18 mouse cellular contexts compared by ENCODE assay signal in the genomic region with DNA sequence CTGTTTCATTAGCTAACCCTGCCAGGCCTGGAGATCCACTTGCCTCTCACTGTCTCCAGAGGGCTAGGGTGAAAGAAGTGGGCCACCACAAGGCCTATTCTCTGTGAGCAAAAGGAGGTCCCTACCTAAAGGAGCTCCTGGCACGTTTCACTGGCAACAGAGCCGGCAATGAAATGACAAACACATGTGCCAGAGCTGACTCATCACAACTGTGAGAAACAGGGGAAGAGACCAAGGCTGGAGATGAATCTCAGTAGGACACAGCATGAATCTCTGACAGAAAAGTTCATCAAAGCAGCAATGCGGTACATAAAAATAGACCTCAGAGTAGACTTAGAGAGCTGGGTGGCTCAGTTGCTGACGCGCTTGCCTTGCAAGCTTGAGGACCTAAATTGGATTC. TPM values are rescaled to one million over a fixed set of nuclear protein-coding genes. Genes with fewer than 3 reads are reported as not detected.
A peak's percentile ranks its signal among the peaks of the same experiment; 100 is the strongest.
DNase-seq lines count a peak whose midpoint lies in the region; ATAC-seq lines count a peak whose summit lies in the region.
"Had no signal": no experiment of that assay in that cellular context is flagged by ENCODE, and none has a peak within 500 bp of the region (broad histone marks: within the 10 kb centered on the region; RNA-seq: fewer than 3 reads in every experiment).

No protein-coding gene starts in this region.

- WGBS in embryonic facial prominence, embryonic 14.5 days = 45% methylated on average over 5 of the region's 5 CpGs
- WGBS in midbrain, embryonic 11.5 days = 55% methylated on average over 5 of the region's 5 CpGs

- H3K9me3 ChIP-seq in embryonic facial prominence, embryonic 14.5 days (ENCODE audit: control insufficient read depth, low read length) = no peaks in the 10 kb centered on the region
- no peaks in the 10 kb centered on the region for H3K9me3 ChIP-seq in midbrain, embryonic 11.5 days (ENCODE audit: control insufficient read depth, low read length)
- H3K9me3 ChIP-seq: forebrain, embryonic 13.5 days had no signal

- peak; percentile 47 to 51 for DNase-seq in frontal cortex, postnatal 36 days (ENCODE audit: low spot score in 2 of 2)
- no peak for DNase-seq in frontal cortex, postnatal 14 days (ENCODE audit: low spot score in 2 of 2)
- peak; percentile 19 for DNase-seq in 416B (ENCODE audit: low read depth)
- DNase-seq in adipocyte (ENCODE audit: low spot score) = peak; percentile 49
- peak; percentile 26 for DNase-seq in embryonic facial prominence, embryonic 14.5 days (ENCODE audit: low spot score)
- no peak for DNase-seq in midbrain, embryonic 11.5 days (ENCODE audit: low spot score, missing footprints)
- no peak for DNase-seq in cerebellum, adult 18-20 months
- DNase-seq: heart, adult 18-20 months; heart, postnatal 4 days; kidney, adult 18-20 months; kidney, postnatal 14 days; liver; liver, postnatal 0 days; lung, postnatal 14 days; thymus, postnatal 25 days had no signal

- no peak overlapping the region for H3K4me3 ChIP-seq in embryonic facial prominence, embryonic 14.5 days (ENCODE audit: low read depth, low read length)
- no peak overlapping the region for H3K4me3 ChIP-seq in midbrain, embryonic 11.5 days (ENCODE audit: low read depth, low read length)
- H3K4me3 ChIP-seq: forebrain, embryonic 13.5 days had no signal

- H3K9ac ChIP-seq in embryonic facial prominence, embryonic 14.5 days (ENCODE audit: low read depth, low read length) = no peak overlapping the region
- no peak overlapping the region for H3K9ac ChIP-seq in midbrain, embryonic 11.5 days (ENCODE audit: low read length)
- H3K9ac ChIP-seq: forebrain, embryonic 13.5 days; liver, postnatal 0 days had no signal

- no peaks in the 10 kb centered on the region for H3K36me3 ChIP-seq in embryonic facial prominence, embryonic 14.5 days (ENCODE audit: control insufficient read depth, insufficient read depth, low read length)
- no peaks in the 10 kb centered on the region for H3K36me3 ChIP-seq in midbrain, embryonic 11.5 days (ENCODE audit: control insufficient read depth, insufficient read depth, low read length)

- H3K27ac ChIP-seq in embryonic facial prominence, embryonic 14.5 days (replicated peaks; ENCODE audit: low read depth, low read length) = no peak overlapping the region
- H3K27ac ChIP-seq in midbrain, embryonic 11.5 days (ENCODE audit: low read depth, low read length) = no peak overlapping the region
- H3K27ac ChIP-seq: forebrain, embryonic 13.5 days; stomach, postnatal 0 days had no signal

- no peak overlapping the region for H3K4me2 ChIP-seq in embryonic facial prominence, embryonic 14.5 days (ENCODE audit: low read depth, low read length)
- H3K4me2 ChIP-seq in midbrain, embryonic 11.5 days = no peak overlapping the region
- H3K4me2 ChIP-seq: forebrain, embryonic 13.5 days had no signal

- ATAC-seq in embryonic facial prominence, embryonic 14.5 days (ENCODE audit: low read depth) = no peak
- ATAC-seq in midbrain, embryonic 11.5 days (ENCODE audit: low FRiP score) = no peak
- ATAC-seq: forebrain, embryonic 13.5 days; hindbrain, embryonic 16.5 days; liver, postnatal 0 days had no signal

- no peaks in the 10 kb centered on the region for H3K27me3 ChIP-seq in embryonic facial prominence, embryonic 14.5 days (replicated peaks; ENCODE audit: control insufficient read depth, insufficient read depth, low read length)
- no peaks in the 10 kb centered on the region for H3K27me3 ChIP-seq in midbrain, embryonic 11.5 days (ENCODE audit: control insufficient read depth, insufficient read depth, low read length)
- H3K27me3 ChIP-seq: forebrain, embryonic 13.5 days had no signal

- no peaks in the 10 kb centered on the region; the same call in 1 of the 2 replicates for H3K4me1 ChIP-seq in embryonic facial prominence, embryonic 14.5 days (ENCODE audit: control insufficient read depth, insufficient read depth, low read length)
- no peaks in the 10 kb centered on the region for H3K4me1 ChIP-seq in midbrain, embryonic 11.5 days (ENCODE audit: control insufficient read depth, insufficient read depth, low read length)

RNA-seq across cellular contexts. Expression of gene Rrp1, which starts 5.0 kb away (rescaled TPM):
- 204 and 237 TPM in 2 replicates for polyA plus RNA-seq in embryonic facial prominence, embryonic 14.5 days (2014; fragmentation: Nextera tagmentation; extraction: Ambion mirVana)
- polyA plus RNA-seq in midbrain, embryonic 11.5 days (2014; fragmentation: Nextera tagmentation; extraction: Ambion mirVana) = 223 and 244 TPM in 2 replicates

RNA-seq across cellular contexts. Expression of gene Cstb, which starts 7.6 kb away (rescaled TPM):
- polyA plus RNA-seq in embryonic facial prominence, embryonic 14.5 days (2014; fragmentation: Nextera tagmentation; extraction: Ambion mirVana) = 249 and 258 TPM in 2 replicates
- 109 and 115 TPM in 2 replicates for polyA plus RNA-seq in midbrain, embryonic 11.5 days (2014; fragmentation: Nextera tagmentation; extraction: Ambion mirVana)

RNA-seq across cellular contexts. Expression of gene Pdxk, which starts 46.9 kb away (rescaled TPM):
- 8.1 and 8.2 TPM in 2 replicates for polyA plus RNA-seq in embryonic facial prominence, embryonic 14.5 days (2014; fragmentation: Nextera tagmentation; extraction: Ambion mirVana)
- polyA plus RNA-seq in midbrain, embryonic 11.5 days (2014; fragmentation: Nextera tagmentation; extraction: Ambion mirVana) = 6.2 and 6.4 TPM in 2 replicates

Comparison
In these comparisons a context has a peak if more than half of its experiments do, and no peak if none do; other contexts are left out.
1. DNase-seq: peak in frontal cortex, postnatal 36 days (2 of 2), 416B (single experiment), adipocyte (single experiment) and embryonic facial prominence, embryonic 14.5 days (single experiment); none in frontal cortex, postnatal 14 days (0 of 2), midbrain, embryonic 11.5 days (single experiment) and cerebellum, adult 18-20 months (0 of 2).